ENCODE assay signal across 41 mouse cellular contexts in the genomic region with DNA sequence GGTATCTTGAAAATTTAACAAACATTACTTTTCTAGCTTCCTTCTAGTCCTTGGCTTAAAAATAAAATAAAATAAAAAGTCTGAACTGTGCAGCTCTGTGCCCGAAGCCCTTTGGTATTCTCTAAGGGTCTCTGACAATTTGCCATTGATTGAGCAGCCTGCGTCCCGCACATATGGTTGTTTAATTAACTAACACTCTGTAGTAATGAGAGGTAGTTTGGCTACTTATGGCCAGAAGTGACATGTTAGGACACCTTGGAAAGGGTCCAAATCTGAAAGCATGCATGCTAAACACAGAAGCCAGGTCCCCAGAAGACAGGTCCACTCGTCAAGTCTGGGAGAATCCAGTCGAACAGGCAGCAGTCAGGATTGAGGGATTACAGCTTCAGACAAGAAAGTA. TPM values are rescaled to one million over a fixed set of nuclear protein-coding genes. Genes with fewer than 3 reads are reported as not detected.
"Had no signal": no experiment of that assay in that cellular context is flagged by ENCODE, and none has a peak within 500 bp of the region (broad histone marks: within the 10 kb centered on the region; RNA-seq: fewer than 3 reads in every experiment).

No protein-coding gene starts in this region.

- H3K4me3 ChIP-seq: heart, embryonic 10.5 days; heart, embryonic 12.5 days; kidney, embryonic 15.5 days; limb, embryonic 13.5 days; limb, embryonic 15.5 days; liver, embryonic 12.5 days had no signal

- H3K27ac ChIP-seq: heart, embryonic 10.5 days; hindbrain, embryonic 14.5 days; kidney, embryonic 15.5 days; kidney, postnatal 0 days; limb, embryonic 13.5 days; limb, embryonic 15.5 days; liver, embryonic 12.5 days; liver, embryonic 14.5 days had no signal

- ATAC-seq: hindbrain, embryonic 16.5 days; intestine, embryonic 16.5 days; liver, embryonic 12.5 days had no signal

- H3K4me1 ChIP-seq: heart, embryonic 10.5 days; heart, embryonic 12.5 days; kidney, embryonic 15.5 days; limb, embryonic 13.5 days; limb, embryonic 15.5 days; liver, embryonic 12.5 days had no signal

- H3K9me3 ChIP-seq: heart, embryonic 10.5 days; heart, embryonic 12.5 days; kidney, embryonic 15.5 days; limb, embryonic 13.5 days; limb, embryonic 15.5 days; liver, embryonic 12.5 days had no signal

- H3K27me3 ChIP-seq: heart, embryonic 12.5 days; kidney, embryonic 15.5 days; limb, embryonic 15.5 days; liver, embryonic 12.5 days had no signal

- DNase-seq: gastrocnemius, postnatal 14 days; gastrocnemius, postnatal 36 days; heart, adult 18-20 months; heart, postnatal 10 days; kidney, adult 11 months; kidney, adult 2 months; kidney, adult 9 months; kidney, postnatal 14 days; kidney, postnatal 36 days; layer of hippocampus, adult 9-11 months; layer of hippocampus, postnatal 36 days; left cerebral cortex, postnatal 4 days had no signal

- H3K9ac ChIP-seq: heart, embryonic 12.5 days; hindbrain, embryonic 14.5 days; kidney, embryonic 15.5 days; limb, embryonic 13.5 days; limb, embryonic 15.5 days; liver, embryonic 12.5 days; liver, embryonic 14.5 days had no signal

- H3K36me3 ChIP-seq: heart, embryonic 10.5 days; heart, embryonic 12.5 days; kidney, embryonic 15.5 days; limb, embryonic 13.5 days; limb, embryonic 15.5 days; liver, embryonic 12.5 days had no signal

- H3K4me2 ChIP-seq: heart, embryonic 12.5 days; hindbrain, embryonic 14.5 days; kidney, embryonic 15.5 days; limb, embryonic 13.5 days; limb, embryonic 15.5 days; liver, embryonic 12.5 days had no signal

RNA-seq across cellular contexts. Expression of gene Ryr3, which starts 22.0 kb away (rescaled TPM):
- total RNA-seq: hematopoietic stem cell, adult 5-6 weeks had no signal
- polyA plus RNA-seq: liver, adult 2 months had no signal

RNA-seq across cellular contexts. Expression of gene Tmco5b, which starts 46.7 kb away (rescaled TPM):
- total RNA-seq: gastrocnemius, adult 18-20 months; gastrocnemius, adult 8-10 months; gastrocnemius, postnatal 14 days; gastrocnemius, postnatal 36 days; heart, adult 18-20 months; heart, adult 8-10 months; heart, postnatal 10 days; heart, postnatal 25 days; hematopoietic stem cell, adult 5-6 weeks; layer of hippocampus, adult 18-20 months; layer of hippocampus, postnatal 36 days; left cerebral cortex, adult 18-20 months; left cerebral cortex, adult 8-10 months; left cerebral cortex, postnatal 25 days; liver, adult 2 months had no signal
- polyA plus RNA-seq: gonadal fat pad, adult 2 months; heart, embryonic 10.5 days; heart, embryonic 12.5 days; heart, embryonic 14.5 days; heart, embryonic 16.5 days; hindbrain, embryonic 11.5 days; hindbrain, embryonic 16.5 days; intestine, embryonic 14.5 days; intestine, embryonic 16.5 days; kidney, adult 2 months; kidney, embryonic 15.5 days; kidney, postnatal 0 days; large intestine, adult 2 months; limb, embryonic 11.5 days; limb, embryonic 13.5 days; limb, embryonic 15.5 days; liver, adult 2 months; liver, embryonic 12.5 days; liver, embryonic 14.5 days; liver, embryonic 16.5 days had no signal
